Mouse (Mus musculus) kidney, adult 2 months (tissue): ENCODE data around the gene Prkch. TPM values are rescaled to one million over a fixed set of nuclear protein-coding genes. Genes with fewer than 3 reads are reported as not detected.
"Not testable (repeated sequence)": the region's sequence is repeated elsewhere in the genome, so short reads cannot be mapped to it uniquely, and the experiment has no call there.

ENCODE experiments used
- DNase-seq: peaks from one replicate; pipeline ENCODE4 v3.0.0; 2021
- H3K27ac ChIP-seq: fragments of 200-500 bp; 2 replicates; pipeline ENCODE4 v1.5.1; 2012; ENCODE audit warnings: low read depth, low read length, control low read depth, inconsistent platforms; ENCODE audit not compliant: insufficient read depth
- H3K27me3 ChIP-seq: fragments of 200-500 bp; replicated peaks from 2 replicates; pipeline ENCODE4 v1.6.1; 2012; ENCODE audit warnings: mild to moderate bottlenecking, moderate library complexity, low read length, inconsistent platforms; ENCODE audit not compliant: control insufficient read depth, insufficient read depth
- H3K36me3 ChIP-seq: fragments of 200-500 bp; 2 replicates; pipeline ENCODE4 v1.6.1; 2012; ENCODE audit warnings: mild to moderate bottlenecking, moderate library complexity, low read length, inconsistent platforms; ENCODE audit not compliant: control insufficient read depth, insufficient read depth
- H3K4me1 ChIP-seq: fragments of 200-500 bp; 2 replicates; pipeline ENCODE4 v1.6.1; 2011; ENCODE audit warnings: low read length; ENCODE audit not compliant: control insufficient read depth, insufficient read depth
- H3K4me3 ChIP-seq: fragments of 200-500 bp; 2 replicates; pipeline ENCODE4 v1.5.1; 2011; ENCODE audit warnings: mild to moderate bottlenecking, low read depth, low read length, control low read depth; ENCODE audit not compliant: insufficient read depth
- CTCF ChIP-seq: fragments of 200-500 bp; conservative IDR thresholded peaks from 2 replicates; pipeline ENCODE4 v1.5.1; 2011; ENCODE audit warnings: low read depth, mild to moderate bottlenecking, control low read depth, low read length, moderate library complexity, mixed read lengths; ENCODE audit not compliant: insufficient read depth, insufficient read length
- POLR2A ChIP-seq: fragments of 200-500 bp; IDR thresholded peaks from one replicate; pipeline ENCODE4 v1.6.1; 2011; ENCODE audit warnings: low read depth, low read length, control low read depth
- WGBS: fragments of 180-500 bp; shearing (Covaris S2); methylation state at CpG from one replicate; pipeline ENCODE4 v1.1.7; 2018; 5-methylcytosine and 5-hydroxymethylcytosine counted together
- polyA plus RNA-seq: library from polyadenylated mRNA; depleted of rRNA; stranded (reverse); fragments of >200 nt; gene quantifications from 2 replicates; pipeline ENCODE4 v1.2.3, GENCODE M21; 2012

The Prkch gene
- polyA plus RNA-seq, 1 experiment = 9.5 TPM

DNA sequence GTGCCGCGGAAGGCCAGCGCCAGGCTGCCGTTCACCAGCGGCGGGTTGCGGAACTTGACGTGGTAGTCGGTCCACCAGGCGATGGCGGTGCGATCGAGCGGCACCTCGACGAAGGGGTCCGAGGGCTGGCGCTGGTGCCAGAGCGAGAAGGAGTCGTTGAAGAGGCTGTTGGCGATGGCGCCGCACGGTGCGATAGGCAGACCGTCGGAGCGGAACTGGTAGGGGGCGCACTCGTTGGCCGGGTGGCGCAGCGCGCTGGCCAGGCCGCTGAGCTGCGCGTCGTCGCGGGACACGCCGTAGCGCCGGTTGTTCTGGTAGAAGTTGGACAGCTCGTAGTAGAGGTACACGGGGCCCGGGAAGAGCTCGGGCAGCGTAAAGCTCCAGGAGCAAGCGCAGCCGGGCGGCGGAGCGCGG lies 38.9 kb upstream of the Prkch start:
- Histone ChIP-seq H3K27me3 (no peaks in the 10 kb centered on the region), H3K4me1 (no peaks in the 10 kb centered on the region), H3K36me3 (no peaks in the 10 kb centered on the region), H3K27ac (peak overlapping the region; percentile 68), H3K4me3 (peak overlapping the region; percentile 60)
- peak; percentile 24; the same call in 1 of the 2 replicates for TF ChIP-seq CTCF
- no peak for TF ChIP-seq POLR2A
- 1% methylated on average over 55 of the region's 55 CpGs for WGBS
- peak; percentile 48 for DNase-seq

DNA sequence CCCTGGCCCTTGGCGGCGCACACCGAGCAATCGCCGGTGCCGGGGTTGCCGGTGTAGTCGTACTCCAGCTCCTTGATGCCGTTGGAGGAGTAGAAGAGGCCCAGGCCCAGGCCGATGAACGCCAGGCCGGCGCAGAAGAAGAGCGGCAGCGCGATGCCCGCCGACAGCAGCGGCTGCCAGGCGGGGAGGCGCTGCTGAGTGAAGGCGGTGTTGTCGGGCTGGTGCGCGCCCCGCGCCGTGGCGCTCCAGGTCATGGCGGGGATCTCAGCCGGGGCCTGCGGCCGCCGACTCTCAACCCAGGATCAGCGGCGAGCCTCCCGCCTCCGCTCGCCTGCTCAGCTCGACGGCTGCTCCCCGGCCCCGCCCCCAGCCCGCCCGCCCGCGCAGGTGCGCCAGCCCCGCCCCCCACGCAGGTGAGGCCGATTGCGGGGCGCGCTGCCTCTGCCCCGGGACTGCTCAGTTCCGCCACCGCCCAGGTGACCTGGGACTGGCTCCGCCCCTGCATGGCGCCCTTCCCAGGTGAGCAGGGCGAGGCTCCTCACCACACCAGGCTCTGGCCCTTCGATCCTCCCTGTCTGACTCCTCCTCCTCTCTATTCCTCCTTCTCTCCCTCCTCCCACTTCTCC lies 38.4 kb upstream of the Prkch start, which contains the start of gene Tmem30b:
Tmem30b (minus strand) TSS at position 307 of the 626 bp plus-strand sequence.
- Histone ChIP-seq H3K4me1 (no peaks in the 10 kb centered on the region), H3K36me3 (no peaks in the 10 kb centered on the region), H3K27me3 (no peaks in the 10 kb centered on the region), H3K27ac (peak within 1 kb of the TSS; percentile 77), H3K4me3 (peak within 1 kb of the TSS; percentile 60)
- WGBS = 2% methylated on average over 58 of the region's 61 CpGs
- DNase-seq = peak; percentile 80
- TF ChIP-seq CTCF (no peak), POLR2A (no peak)

GRCm38 (mm10) chr12:73547646-73548045 lies 37.0 kb upstream of the Prkch start:
- no peak overlapping the region for H3K27ac ChIP-seq
- H3K4me3 ChIP-seq = no peak overlapping the region
- no peaks in the 10 kb centered on the region for H3K27me3 ChIP-seq
- no peak for TF ChIP-seq POLR2A
- no peak for TF ChIP-seq CTCF
- whole genome bisulfite sequencing = 37% methylated on average over 10 of the region's 10 CpGs
- no peaks in the 10 kb centered on the region for H3K36me3 ChIP-seq
- DNase-seq = no peak
- no peaks in the 10 kb centered on the region for H3K4me1 ChIP-seq

DNA sequence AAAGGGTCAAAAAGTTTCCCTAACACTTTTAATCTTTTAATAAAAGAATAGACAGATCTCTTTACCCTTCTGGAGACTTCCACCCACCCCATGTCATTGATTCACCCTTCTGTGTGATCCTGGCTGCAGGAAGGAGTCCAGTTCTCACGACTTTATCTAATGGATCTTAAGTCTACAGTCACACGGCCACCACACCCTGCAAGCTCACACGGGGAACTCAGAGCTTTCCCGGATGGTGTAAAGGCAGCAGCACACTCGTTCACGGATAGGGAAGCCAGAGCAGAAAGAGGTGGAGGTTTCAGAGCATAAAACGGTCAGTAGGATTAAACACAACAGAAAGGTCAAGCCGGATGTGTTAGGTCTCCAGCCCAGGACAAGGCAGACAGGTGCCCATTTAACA lies 36.3 kb upstream of the Prkch start:
- H3K27me3 ChIP-seq = no peaks in the 10 kb centered on the region
- no peak overlapping the region for H3K4me3 ChIP-seq

DNA sequence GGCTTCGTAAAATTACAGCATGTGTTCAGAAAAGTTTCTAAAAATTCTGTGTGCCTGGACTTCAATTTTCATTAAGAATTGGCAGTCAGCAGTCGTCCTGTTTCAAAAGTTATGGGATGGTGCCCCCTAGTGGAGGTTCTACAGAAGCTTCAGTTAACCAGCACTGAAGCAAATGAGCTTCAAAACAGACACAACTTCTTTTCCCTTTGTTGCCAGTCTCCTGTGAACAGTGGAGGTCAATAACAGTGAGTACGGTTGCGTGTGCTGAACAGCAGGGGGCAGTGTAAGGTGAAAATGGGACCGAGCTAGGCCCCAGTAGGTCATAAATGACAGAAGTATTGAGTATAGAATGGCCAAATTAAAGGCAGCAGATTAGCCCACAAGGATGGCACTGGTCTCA lies 30.4 kb upstream of the Prkch start:
- no peak overlapping the region for H3K4me3 ChIP-seq
- DNase-seq = peak; percentile 81
- no peak for TF ChIP-seq POLR2A
- peak; percentile 61 for TF ChIP-seq CTCF
- 2% methylated on average over 5 of the region's 5 CpGs for whole genome bisulfite sequencing
- H3K36me3 ChIP-seq = no peaks in the 10 kb centered on the region
- no peaks in the 10 kb centered on the region for H3K27me3 ChIP-seq
- H3K4me1 ChIP-seq = no peaks in the 10 kb centered on the region
- no peak overlapping the region for H3K27ac ChIP-seq

More for the DNA sequence above, 36.3 kb upstream of the Prkch start:
- H3K4me1 ChIP-seq = no peaks in the 10 kb centered on the region
- WGBS = 63% methylated on average over 8 of the region's 8 CpGs
- H3K27ac ChIP-seq = no peak overlapping the region
- no peak for DNase-seq
- TF ChIP-seq POLR2A (no peak), CTCF (no peak)
- H3K36me3 ChIP-seq = no peaks in the 10 kb centered on the region

DNA sequence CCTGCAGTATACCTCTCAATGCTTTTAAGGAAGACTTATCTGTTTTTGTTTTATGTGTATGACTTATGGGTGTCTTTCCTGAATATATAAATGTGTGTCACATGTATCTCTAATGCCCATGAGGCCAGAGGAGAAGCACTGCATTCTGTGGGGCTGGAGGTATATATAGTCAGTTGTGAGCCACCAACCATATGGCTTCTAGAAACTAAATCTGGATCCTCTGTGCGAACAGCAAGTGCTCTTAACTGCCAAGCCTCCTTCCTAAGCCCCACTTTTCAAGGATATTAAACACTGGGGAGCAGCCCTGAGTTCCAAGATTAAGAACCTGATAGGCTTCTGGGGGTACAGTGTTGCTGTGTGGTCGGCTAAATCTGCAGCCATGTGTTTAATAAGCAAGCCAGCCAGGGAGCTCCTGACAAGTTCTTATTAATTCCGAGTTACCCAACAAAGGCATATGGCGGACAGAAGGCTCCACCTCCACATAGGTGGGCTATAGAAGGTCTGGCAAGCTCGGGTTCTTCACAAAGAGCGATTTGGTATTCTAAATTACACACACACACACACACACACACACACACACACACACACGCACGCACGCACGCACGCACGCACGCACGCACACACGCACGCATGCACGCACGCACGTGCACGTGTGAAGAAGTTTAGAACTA lies 25.9 kb upstream of the Prkch start:
- Histone ChIP-seq H3K4me1 (no peaks in the 10 kb centered on the region), H3K27me3 (no peaks in the 10 kb centered on the region), H3K4me3 (no peak overlapping the region), H3K27ac (no peak overlapping the region), H3K36me3 (no peaks in the 10 kb centered on the region)
- 93% methylated on average over 20 of the region's 20 CpGs for WGBS
- TF ChIP-seq CTCF = no peak
- no peak for TF ChIP-seq POLR2A
- DNase-seq = no peak

- no peak overlapping the region for H3K4me3 ChIP-seq
- 58% methylated on average over 7 of the region's 7 CpGs for WGBS
- no peak for TF ChIP-seq POLR2A
- peak; percentile 55 for TF ChIP-seq CTCF
- H3K36me3 ChIP-seq = no peaks in the 10 kb centered on the region
- no peaks in the 10 kb centered on the region for H3K27me3 ChIP-seq
- no peaks in the 10 kb centered on the region for H3K4me1 ChIP-seq
- no peak overlapping the region for H3K27ac ChIP-seq
- DNase-seq = no peak
Observed at GRCm38 (mm10) chr12:73560091-73560490, 24.5 kb upstream of the Prkch start.

- not testable (repeated sequence) for H3K4me3 ChIP-seq, H3K4me1 ChIP-seq, DNase-seq, H3K27ac ChIP-seq, H3K36me3 ChIP-seq, H3K27me3 ChIP-seq
- 72% methylated on average over 6 of the region's 6 CpGs for WGBS
Observed at GRCm38 (mm10) chr12:73563122-73563521, 21.5 kb upstream of the Prkch start.
